ENCODE assay signal across 8 mouse cellular contexts in the genomic region with DNA sequence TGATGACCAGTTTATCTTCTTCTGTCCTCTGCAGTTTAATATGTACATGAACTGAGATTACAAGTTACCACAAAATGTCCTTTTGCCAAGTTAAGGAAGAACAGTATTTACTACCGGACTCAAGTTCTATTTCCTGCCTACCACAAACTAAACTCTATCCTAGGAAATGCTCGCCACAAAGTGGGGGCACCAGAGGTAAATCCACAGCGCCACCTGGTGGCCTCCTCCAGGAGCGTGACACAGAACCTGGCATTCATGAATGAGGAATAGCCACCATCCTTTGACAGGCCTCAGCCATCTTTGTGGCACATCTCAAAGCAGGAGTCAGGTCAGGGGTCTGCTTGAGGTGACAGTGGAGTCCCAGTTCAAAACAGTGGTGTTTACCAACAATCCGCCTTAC. TPM values are rescaled to one million over a fixed set of nuclear protein-coding genes. Genes with fewer than 3 reads are reported as not detected.
A peak's percentile ranks its signal among the peaks of the same experiment; 100 is the strongest.
DNase-seq lines count a peak whose midpoint lies in the region; ATAC-seq lines count a peak whose summit lies in the region.

No protein-coding gene starts in this region.

- H3K27me3 ChIP-seq in embryonic facial prominence, embryonic 10.5 days (replicated peaks; ENCODE audit: low read depth, poor library complexity, severe bottlenecking): no peaks in the 10 kb centered on the region
- H3K27me3 ChIP-seq in liver, embryonic 15.5 days: no peaks in the 10 kb centered on the region
- no peaks in the 10 kb centered on the region for H3K27me3 ChIP-seq in neural tube, embryonic 13.5 days

- peaks cover 52% of the 10 kb centered on the region for H3K36me3 ChIP-seq in embryonic facial prominence, embryonic 10.5 days (replicated peaks)
- H3K36me3 ChIP-seq in liver, embryonic 15.5 days (replicated peaks): peaks cover 34% of the 10 kb centered on the region
- peaks cover 37% of the 10 kb centered on the region for H3K36me3 ChIP-seq in neural tube, embryonic 13.5 days

- DNase-seq in CD8-positive naive resting alpha-beta T cell, adult 2 months (ENCODE audit: low read depth in 2 of 2, low spot score in 2 of 2): peak; percentile 33 to 51
- DNase-seq in adrenal gland, postnatal 25 days: peak; percentile 75
- DNase-seq in embryonic facial prominence, embryonic 10.5 days (ENCODE audit: low spot score): peak; percentile 84
- peak; percentile 55 for DNase-seq in heart, adult 8-10 months (ENCODE audit: low spot score)
- DNase-seq in kidney, postnatal 10 days: peak; percentile 85
- DNase-seq in testis, postnatal 14 days (ENCODE audit: low spot score): peak; percentile 20

- no peaks in the 10 kb centered on the region for H3K4me1 ChIP-seq in embryonic facial prominence, embryonic 10.5 days
- H3K4me1 ChIP-seq in liver, embryonic 15.5 days (replicated peaks): no peaks in the 10 kb centered on the region
- H3K4me1 ChIP-seq in neural tube, embryonic 13.5 days (replicated peaks): no peaks in the 10 kb centered on the region

- ATAC-seq in liver, embryonic 15.5 days (ENCODE audit: insufficient read depth): peak; percentile 25; the same call in 1 of the 2 replicates
- peak; percentile 52; the same call in 1 of the 2 replicates for ATAC-seq in neural tube, embryonic 13.5 days (ENCODE audit: low read depth)

- H3K9me3 ChIP-seq in embryonic facial prominence, embryonic 10.5 days: no peaks in the 10 kb centered on the region
- H3K9me3 ChIP-seq in liver, embryonic 15.5 days (replicated peaks): no peaks in the 10 kb centered on the region
- H3K9me3 ChIP-seq in neural tube, embryonic 13.5 days: no peaks in the 10 kb centered on the region

- H3K9ac ChIP-seq in liver, embryonic 15.5 days: no peak overlapping the region
- no peak overlapping the region for H3K9ac ChIP-seq in neural tube, embryonic 13.5 days

- H3K4me2 ChIP-seq in liver, embryonic 15.5 days: no peak overlapping the region
- no peak overlapping the region for H3K4me2 ChIP-seq in neural tube, embryonic 13.5 days

- H3K4me3 ChIP-seq in embryonic facial prominence, embryonic 10.5 days: no peak overlapping the region
- H3K4me3 ChIP-seq in liver, embryonic 15.5 days (replicated peaks): no peak overlapping the region
- no peak overlapping the region for H3K4me3 ChIP-seq in neural tube, embryonic 13.5 days

- 27% methylated on average over 5 of the region's 5 CpGs for WGBS in embryonic facial prominence, embryonic 10.5 days
- 17% methylated on average over 5 of the region's 5 CpGs for whole genome bisulfite sequencing in liver, embryonic 15.5 days (ENCODE audit: insufficient replicate concordance)
- WGBS in neural tube, embryonic 13.5 days: 29% methylated on average over 5 of the region's 5 CpGs

- no peak overlapping the region for H3K27ac ChIP-seq in embryonic facial prominence, embryonic 10.5 days (replicated peaks)
- H3K27ac ChIP-seq in liver, embryonic 15.5 days (replicated peaks): no peak overlapping the region
- no peak overlapping the region for H3K27ac ChIP-seq in neural tube, embryonic 13.5 days (replicated peaks)

RNA-seq across cellular contexts. Expression of gene Psmb1, which starts 31.9 kb away (rescaled TPM):
- total RNA-seq in adrenal gland, postnatal 25 days (2021): 167 and 189 TPM in 2 replicates
- polyA plus RNA-seq in embryonic facial prominence, embryonic 10.5 days (2016; fragmentation: Nextera tagmentation; extraction: Ambion mirVana): 281 and 290 TPM in 2 replicates
- 100 to 1,000 TPM; 115 to 133 (median 121) TPM for total RNA-seq in heart, adult 8-10 months (2022)
- polyA plus RNA-seq in liver, embryonic 15.5 days (2015; fragmentation: Nextera tagmentation; extraction: Ambion mirVana): 120 and 129 TPM in 2 replicates
- polyA plus RNA-seq in neural tube, embryonic 13.5 days (2015; fragmentation: Nextera tagmentation; extraction: Ambion mirVana): 274 and 289 TPM in 2 replicates

RNA-seq across cellular contexts. Expression of gene Tbp, which starts 32.0 kb away (rescaled TPM):
- 29.8 and 31.4 TPM in 2 replicates for total RNA-seq in adrenal gland, postnatal 25 days (2021)
- 62.8 and 68.5 TPM in 2 replicates for polyA plus RNA-seq in embryonic facial prominence, embryonic 10.5 days (2016; fragmentation: Nextera tagmentation; extraction: Ambion mirVana)
- total RNA-seq in heart, adult 8-10 months (2022): 10 to 100 TPM in 2 of 4 experiments, 1 to 10 TPM in 2; 8.4 to 11.2 (median 9.4) TPM
- polyA plus RNA-seq in liver, embryonic 15.5 days (2015; fragmentation: Nextera tagmentation; extraction: Ambion mirVana): 17.6 and 18.6 TPM in 2 replicates
- 51.4 and 63.3 TPM in 2 replicates for polyA plus RNA-seq in neural tube, embryonic 13.5 days (2015; fragmentation: Nextera tagmentation; extraction: Ambion mirVana)

RNA-seq across cellular contexts. Expression of gene Pdcd2, which starts 59.4 kb away (rescaled TPM):
- 34.2 and 45.3 TPM in 2 replicates for total RNA-seq in adrenal gland, postnatal 25 days (2021)
- polyA plus RNA-seq in embryonic facial prominence, embryonic 10.5 days (2016; fragmentation: Nextera tagmentation; extraction: Ambion mirVana): 43.3 and 45.5 TPM in 2 replicates
- total RNA-seq in heart, adult 8-10 months (2022): 10 to 100 TPM; 16.6 to 19.2 (median 17.4) TPM
- 19.8 and 21.3 TPM in 2 replicates for polyA plus RNA-seq in liver, embryonic 15.5 days (2015; fragmentation: Nextera tagmentation; extraction: Ambion mirVana)
- polyA plus RNA-seq in neural tube, embryonic 13.5 days (2015; fragmentation: Nextera tagmentation; extraction: Ambion mirVana): 71.6 and 77.9 TPM in 2 replicates

Comparison
In these comparisons a context has a peak if more than half of its experiments do, and no peak if none do; other contexts are left out.
1. DNase-seq: peak in every context shown above with its lines; median percentile 85 in kidney, postnatal 10 days; 84 in embryonic facial prominence, embryonic 10.5 days; 75 in adrenal gland, postnatal 25 days; 55 in heart, adult 8-10 months; 42 in CD8-positive naive resting alpha-beta T cell, adult 2 months; 20 in testis, postnatal 14 days.